Mouse (Mus musculus) adrenal gland, postnatal 14 days (tissue): ENCODE data around the gene Micu2. TPM values are rescaled to one million over a fixed set of nuclear protein-coding genes. Genes with fewer than 3 reads are reported as not detected.
A peak's percentile ranks its signal among the peaks of the same experiment; 100 is the strongest.

Experiments used
- DNase-seq: peaks from one replicate; pipeline ENCODE4 v3.0.0; 2021; ENCODE audit warnings: mixed read lengths
- total RNA-seq: library from RNA; stranded (reverse); gene quantifications from 2 replicates; pipeline ENCODE4 v1.2.3, GENCODE M21; 2021

The Micu2 gene
- total RNA-seq, 1 experiment from 2014 or later = 49.2 TPM

GRCm38 (mm10) chr14:57892961-57893360 is 106.1 kb downstream of the Micu2 start:
- DNase-seq = no peak

GRCm38 (mm10) chr14:57890011-57890842 is 108.8 kb downstream of the Micu2 start, which contains the start of gene Zdhhc20:
Zdhhc20 (minus strand) TSS chr14:57890276.
- peak; percentile 99 for DNase-seq

GRCm38 (mm10) chr14:57889541-57890010 is 109.5 kb downstream of the Micu2 start:
- DNase-seq = peak; percentile 62

GRCm38 (mm10) chr14:57887171-57887570 is 111.9 kb downstream of the Micu2 start:
- no peak for DNase-seq

- DNase-seq = no peak
These were observed 113.0 kb downstream of the Micu2 start for GRCm38 (mm10) chr14:57886032-57886431.

GRCm38 (mm10) chr14:57883341-57883740 is 115.7 kb downstream of the Micu2 start:
- DNase-seq = no peak

GRCm38 (mm10) chr14:57882720-57883119 is 116.3 kb downstream of the Micu2 start:
- DNase-seq = no peak

- peak; percentile 91 for DNase-seq
These were observed 117.3 kb downstream of the Micu2 start for GRCm38 (mm10) chr14:57881793-57882192.

- DNase-seq = no peak
These were observed 118.0 kb downstream of the Micu2 start for GRCm38 (mm10) chr14:57881074-57881473.

GRCm38 (mm10) chr14:57877921-57878320 is 121.1 kb downstream of the Micu2 start:
- DNase-seq = no peak

- no peak for DNase-seq
These were observed 132.3 kb downstream of the Micu2 start for GRCm38 (mm10) chr14:57866676-57867276.

Other genes starting within 250 kb of the Micu2 start
- 37.0 and 45.3 TPM in 2 replicates for gene Lats2, start 240.9 kb downstream of the Micu2 start, total RNA-seq
- 35.1 and 37.1 TPM in 2 replicates for gene Sap18, start 201.1 kb downstream of the Micu2 start, total RNA-seq
- 2.4 and 3.0 TPM in 2 replicates for gene Ska3, start 173.1 kb downstream of the Micu2 start, total RNA-seq
- gene Mrpl57, start 173.0 kb downstream of the Micu2 start, total RNA-seq = 98.1 and 113 TPM in 2 replicates
- gene Zdhhc20, start 109.0 kb downstream of the Micu2 start, total RNA-seq = 31.0 and 35.9 TPM in 2 replicates
- gene Fgf9, start 71.3 kb upstream of the Micu2 start, total RNA-seq = 17.7 and 17.9 TPM in 2 replicates